Mouse (Mus musculus) megakaryocyte-erythroid progenitor cell, adult 5 weeks (primary cell): ENCODE measurements around the gene Rab26. TPM values are rescaled to one million over a fixed set of nuclear protein-coding genes. Genes with fewer than 3 reads are reported as not detected.

ENCODE experiments used
- polyA plus RNA-seq: library from polyadenylated mRNA; stranded (reverse); fragments of >175 nt; gene quantifications from 2 replicates; pipeline ENCODE4 v1.2.3, GENCODE M21; 2012

Gene Rab26
- polyA plus RNA-seq = 0.11 and 0.31 TPM in 2 replicates

DNA sequence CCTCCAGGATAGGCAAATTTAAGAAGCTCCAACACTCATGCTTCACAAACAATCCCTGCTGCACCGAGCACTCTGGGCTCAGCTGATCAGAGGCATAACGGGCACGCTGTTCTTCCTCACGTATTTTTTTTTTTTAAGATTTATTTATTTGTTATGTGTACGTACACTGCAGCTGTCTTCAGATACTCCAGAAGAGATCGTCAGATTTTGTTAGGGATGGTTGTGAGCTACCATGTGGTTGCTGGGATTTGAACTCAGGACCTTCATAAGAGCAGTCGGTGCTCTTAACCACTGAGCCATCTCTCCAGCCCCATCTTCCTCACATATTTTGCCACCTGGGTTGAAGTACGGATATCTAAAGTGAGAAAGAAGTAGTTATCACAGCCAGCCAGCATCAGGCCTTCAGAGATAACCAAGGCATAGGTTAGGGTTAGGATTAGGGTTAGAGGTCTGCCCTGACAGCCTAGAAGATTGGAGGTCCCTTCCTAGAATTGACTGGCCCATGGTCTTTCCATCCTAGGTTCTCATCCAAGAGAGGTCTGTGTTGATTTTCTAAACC lies at the start of gene Rab26:
Gene Rab26 (minus strand): TSS at position 51 of the 559 bp plus-strand sequence.

DNA sequence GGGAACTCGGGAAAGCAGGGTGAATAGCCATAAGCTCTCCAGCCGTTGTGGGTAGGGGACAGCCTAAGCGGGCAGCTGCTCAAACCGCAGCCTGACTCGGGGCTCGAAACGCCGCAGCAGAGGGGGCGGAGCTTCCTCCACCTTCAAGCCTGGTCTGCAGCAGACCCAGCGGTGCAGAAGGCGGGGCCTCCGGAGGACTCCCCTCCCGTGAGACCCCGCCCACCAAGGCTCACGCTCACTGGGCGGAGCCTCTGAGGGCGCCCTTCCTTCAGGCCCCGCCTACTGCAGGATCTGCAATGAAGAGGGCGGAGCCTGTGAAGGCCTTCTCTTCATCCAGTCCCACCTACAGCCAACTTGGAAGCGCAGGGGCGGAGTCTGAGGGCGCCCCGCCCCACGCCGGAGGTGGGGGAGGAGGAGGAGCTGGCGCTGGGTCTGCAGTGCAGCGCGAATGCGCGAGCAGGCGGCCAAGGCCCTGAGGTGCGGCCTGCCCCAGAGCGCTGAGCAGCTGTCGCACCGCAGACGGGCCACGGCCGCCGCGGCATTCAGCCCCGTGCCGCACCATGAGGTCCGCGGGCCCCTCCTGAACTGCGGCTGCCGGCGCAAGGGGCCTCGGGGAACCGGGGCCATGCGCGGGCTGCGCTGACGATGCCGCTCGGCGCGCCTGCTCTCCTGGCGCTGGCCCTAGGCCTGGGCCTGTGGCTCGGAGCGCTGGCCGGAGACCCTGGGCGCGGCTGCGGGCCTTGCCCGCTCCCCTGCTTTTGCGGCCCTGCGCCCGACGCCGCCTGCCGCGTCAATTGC lies 15.8 kb upstream of the Rab26 start, which contains the start of gene Pkd1:
Gene Pkd1 (plus strand): TSS at position 217 of the 798 bp plus-strand sequence.

DNA sequence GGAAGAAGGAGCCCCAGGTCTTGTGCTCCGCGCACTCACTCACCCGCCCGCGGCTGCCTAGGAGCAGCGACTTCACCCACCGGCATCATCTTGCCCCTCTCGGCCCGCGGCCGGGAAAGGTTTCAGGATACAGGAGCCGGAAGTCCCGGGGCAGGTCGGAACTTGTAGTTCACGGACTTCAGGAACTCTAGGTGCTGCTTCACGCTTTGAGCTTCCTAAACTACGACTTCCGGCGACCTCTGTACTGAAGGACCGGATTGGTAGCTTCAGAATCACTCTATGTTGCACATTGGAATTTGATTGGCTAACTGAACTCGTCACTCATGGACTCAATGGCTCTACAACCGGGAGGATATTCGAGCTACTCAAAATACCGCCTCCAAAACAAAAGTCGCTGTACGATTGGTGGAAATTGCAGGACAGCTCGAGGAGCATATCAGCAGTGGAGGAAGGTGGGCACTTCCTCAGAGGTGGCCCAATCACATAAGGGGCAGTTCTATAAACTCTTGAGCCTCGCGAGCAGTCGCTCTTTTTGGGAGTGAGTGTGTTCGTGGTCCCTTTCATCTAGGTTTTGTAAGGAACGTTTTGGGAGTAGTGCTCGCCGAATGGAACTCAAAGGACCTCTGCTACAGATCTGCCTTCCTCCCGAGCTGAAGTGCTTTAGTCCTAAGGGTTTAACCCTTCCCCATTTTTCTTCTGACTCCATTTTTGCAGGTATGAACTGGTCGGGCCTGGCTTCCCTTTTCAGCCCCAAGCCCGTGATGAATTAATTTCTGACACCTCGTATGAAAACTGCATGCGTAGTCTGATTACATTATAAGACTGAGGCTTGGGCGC lies 6.1 kb downstream of the Rab26 start, which contains the start of gene Traf7:
Gene Traf7 (minus strand): TSS at position 216 of the 837 bp plus-strand sequence.

DNA sequence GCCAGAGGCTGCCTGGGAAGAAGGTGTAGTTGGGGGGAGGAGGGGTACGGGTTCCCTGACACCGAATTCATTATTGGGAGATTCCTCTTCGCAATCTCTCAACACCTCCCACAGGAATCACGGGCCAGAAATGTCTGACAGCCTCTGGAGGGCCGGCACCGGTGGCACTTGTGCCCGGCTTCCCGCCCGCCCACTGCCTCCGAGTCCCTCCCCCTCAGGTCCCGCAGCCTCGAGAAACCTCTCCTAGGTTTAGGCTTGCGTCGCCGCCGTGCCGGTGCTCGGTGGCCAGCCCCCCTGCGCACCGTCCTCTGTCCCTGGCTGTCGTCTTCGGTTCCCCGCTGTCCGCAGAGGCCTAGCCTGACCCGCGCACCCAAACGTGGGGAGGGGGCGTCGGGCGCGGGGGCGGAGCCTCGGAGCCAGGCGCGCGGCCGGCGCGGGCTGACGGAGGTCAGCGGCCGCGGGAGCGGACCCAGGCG lies 45.8 kb downstream of the Rab26 start, which contains the start of gene Caskin1:
Gene Caskin1 (plus strand): TSS at position 416 of the 476 bp plus-strand sequence.

DNA sequence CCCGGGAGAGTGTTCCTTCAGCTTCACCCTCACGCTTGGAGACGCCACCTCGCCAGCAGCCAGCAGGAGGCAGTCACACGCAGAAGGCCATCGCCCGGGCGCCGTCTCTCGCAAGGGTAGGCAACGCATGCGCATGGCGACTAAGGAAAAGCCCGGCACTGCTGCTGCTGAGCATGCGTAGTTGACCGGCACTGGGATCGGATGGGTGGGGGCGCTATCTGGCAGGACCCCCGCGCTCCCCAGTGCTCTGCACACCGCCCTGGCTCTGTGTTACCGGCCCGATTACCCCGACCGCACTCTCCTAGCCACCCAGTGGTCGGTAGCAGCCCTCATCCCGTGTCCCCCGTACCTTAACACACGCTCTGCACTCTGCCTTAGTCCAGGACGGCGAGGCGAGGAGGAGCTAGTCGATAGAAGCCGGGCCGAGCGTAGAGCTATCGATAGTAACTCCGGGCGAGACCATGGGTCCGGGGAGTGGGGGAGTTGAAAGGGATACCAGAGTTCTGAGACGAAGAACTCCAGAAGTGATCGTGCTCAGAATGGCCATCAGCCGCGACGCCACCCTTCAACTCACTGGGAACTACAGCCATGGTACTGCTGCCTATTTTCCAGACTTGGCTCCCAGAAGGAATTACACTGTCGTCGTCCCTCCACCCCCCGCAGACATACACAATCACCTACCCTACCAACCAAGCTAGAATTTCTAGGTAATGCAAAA lies 55.2 kb downstream of the Rab26 start, which contains the start of gene Mlst8:
Gene Mlst8 (minus strand): TSS at position 416 of the 718 bp plus-strand sequence.

Other genes starting within 250 kb of the Rab26 start
- gene Abca17, start 183.1 kb downstream of the Rab26 start, polyA plus RNA-seq = not detected in 2 replicates
- gene Abca3, start 182.3 kb downstream of the Rab26 start, polyA plus RNA-seq = 17.2 and 20.4 TPM in 2 replicates
- 380 and 417 TPM in 2 replicates for gene Rnps1, start 119.6 kb downstream of the Rab26 start, polyA plus RNA-seq
- 60.8 and 65.3 TPM in 2 replicates for gene Eci1, start 107.6 kb downstream of the Rab26 start, polyA plus RNA-seq
- 0.14 and 0.30 TPM in 2 replicates for gene Dnase1l2, start 91.1 kb downstream of the Rab26 start, polyA plus RNA-seq
- 22.1 and 25.5 TPM in 2 replicates for gene E4f1, start 63.9 kb downstream of the Rab26 start, polyA plus RNA-seq
- gene Pgp, start 63.8 kb downstream of the Rab26 start, polyA plus RNA-seq = 40.9 and 49.4 TPM in 2 replicates
- gene Bricd5, start 60.3 kb downstream of the Rab26 start, polyA plus RNA-seq = 0.47 TPM in 1 of 2 replicates, not detected in the other
- gene Mlst8, start 55.1 kb downstream of the Rab26 start, polyA plus RNA-seq = 11.5 and 13.6 TPM in 2 replicates
- 0.09 TPM in 2 replicates for gene Caskin1, start 45.6 kb downstream of the Rab26 start, polyA plus RNA-seq
- gene Traf7, start 6.3 kb downstream of the Rab26 start, polyA plus RNA-seq = 245 and 258 TPM in 2 replicates
- gene Pkd1, start 15.6 kb upstream of the Rab26 start, polyA plus RNA-seq = 8.2 and 11.0 TPM in 2 replicates
- gene Tsc2, start 98.4 kb upstream of the Rab26 start, polyA plus RNA-seq = 54.9 and 75.1 TPM in 2 replicates
- 13.1 and 14.7 TPM in 2 replicates for gene Nthl1, start 98.5 kb upstream of the Rab26 start, polyA plus RNA-seq
- 6.3 and 8.8 TPM in 2 replicates for gene Slc9a3r2, start 116.1 kb upstream of the Rab26 start, polyA plus RNA-seq
- 1.1 and 1.8 TPM in 2 replicates for gene Npw, start 124.2 kb upstream of the Rab26 start, polyA plus RNA-seq
- 115 and 133 TPM in 2 replicates for gene Zfp598, start 135.5 kb upstream of the Rab26 start, polyA plus RNA-seq
- gene Syngr3, start 155.7 kb upstream of the Rab26 start, polyA plus RNA-seq = 0.09 and 0.17 TPM in 2 replicates
- 83.1 and 98.4 TPM in 2 replicates for gene Gfer, start 161.9 kb upstream of the Rab26 start, polyA plus RNA-seq
- 1.4 and 1.9 TPM in 2 replicates for gene Noxo1, start 162.0 kb upstream of the Rab26 start, polyA plus RNA-seq
- 27.5 and 29.5 TPM in 2 replicates for gene Tbl3, start 173.4 kb upstream of the Rab26 start, polyA plus RNA-seq
- 0.10 and 0.29 TPM in 2 replicates for gene Rnf151, start 183.9 kb upstream of the Rab26 start, polyA plus RNA-seq
- gene Rps2, start 183.9 kb upstream of the Rab26 start, polyA plus RNA-seq = 3,004 and 3,175 TPM in 2 replicates
- gene Ndufb10, start 190.3 kb upstream of the Rab26 start, polyA plus RNA-seq = 406 and 479 TPM in 2 replicates
- 0.62 and 0.84 TPM in 2 replicates for gene Rpl3l, start 193.6 kb upstream of the Rab26 start, polyA plus RNA-seq
- 41.5 and 68.8 TPM in 2 replicates for gene Msrb1, start 202.4 kb upstream of the Rab26 start, polyA plus RNA-seq
- gene Hs3st6, start 218.8 kb upstream of the Rab26 start, polyA plus RNA-seq = 0.26 and 0.34 TPM in 2 replicates